Mouse (Mus musculus) gastrocnemius, postnatal 10 days (tissue): ENCODE measurements around the gene Pkig. TPM values are rescaled to one million over a fixed set of nuclear protein-coding genes. Genes with fewer than 3 reads are reported as not detected.

Experiments
- DNase-seq: peaks from one replicate; pipeline ENCODE4 v3.0.0; 2021; ENCODE audit warnings: mixed read lengths
- total RNA-seq, 2 experiments: library from RNA; stranded (reverse); gene quantifications; 2 replicates each; pipeline ENCODE4 v1.2.3; 2021

Pkig gene
- total RNA-seq, 2 experiments from 2014 or later, result 123 to 129 TPM

GRCm38 (mm10) chr2:163754228-163754627, 96.0 kb downstream of the Pkig start:
- no peak for DNase-seq

GRCm38 (mm10) chr2:163756723-163757122, 98.5 kb downstream of the Pkig start:
- peak; percentile 72 for DNase-seq

- no peak for DNase-seq
Measured at GRCm38 (mm10) chr2:163758146-163758545, 100.0 kb downstream of the Pkig start.

GRCm38 (mm10) chr2:163760589-163760988, 102.4 kb downstream of the Pkig start:
- DNase-seq, result no peak

- no peak for DNase-seq
Measured at GRCm38 (mm10) chr2:163761402-163761801, 103.2 kb downstream of the Pkig start.

GRCm38 (mm10) chr2:163766261-163766660, 108.1 kb downstream of the Pkig start:
- no peak for DNase-seq

GRCm38 (mm10) chr2:163766890-163767289, 108.7 kb downstream of the Pkig start:
- DNase-seq, result no peak

- no peak for DNase-seq
Measured at GRCm38 (mm10) chr2:163770731-163771130, 112.5 kb downstream of the Pkig start.

Other genes with a start within 250 kb of the Pkig start
- 10 to 100 TPM; 23.6 to 26.5 TPM for gene Oser1, start 233.7 kb upstream of the Pkig start, total RNA-seq
- under 1 TPM; 0.14 to 0.34 TPM for gene Gdap1l1, start 219.9 kb upstream of the Pkig start, total RNA-seq
- 10 to 100 TPM; 32.0 to 35.5 TPM for gene Fitm2, start 185.8 kb upstream of the Pkig start, total RNA-seq
- not detected for gene R3hdml, start 166.1 kb upstream of the Pkig start, total RNA-seq
- gene Hnf4a, start 151.6 kb upstream of the Pkig start, total RNA-seq, result under 1 TPM in 1 of 2 experiments, not detected in 1; 0.23 TPM
- gene Ttpal, start 56.1 kb upstream of the Pkig start, total RNA-seq, result 10 to 100 TPM in 1 of 2 experiments, 1 to 10 TPM in 1; 7.6 to 13.8 TPM
- 100 to 1,000 TPM; 141 to 145 TPM for gene Serinc3, start 13.3 kb upstream of the Pkig start, total RNA-seq
- gene Ada, start 91.9 kb downstream of the Pkig start, total RNA-seq, result 1 to 10 TPM; 1.1 to 2.4 TPM
- 1 to 10 TPM in 1 of 2 experiments, under 1 TPM in 1; 0.40 to 1.9 TPM for gene Ccn5, start 162.5 kb downstream of the Pkig start, total RNA-seq
- not detected for gene Kcnk15, start 195.3 kb downstream of the Pkig start, total RNA-seq